Mouse (Mus musculus): ENCODE measurements around the gene Iqsec1. TPM values are rescaled to one million over a fixed set of nuclear protein-coding genes. Genes with fewer than 3 reads are reported as not detected.
A peak's percentile ranks its signal among the peaks of the same experiment; 100 is the strongest.

The Iqsec1 gene
- polyA plus RNA-seq, 1 experiment from 2014 or later: 2.6 TPM

DNA sequence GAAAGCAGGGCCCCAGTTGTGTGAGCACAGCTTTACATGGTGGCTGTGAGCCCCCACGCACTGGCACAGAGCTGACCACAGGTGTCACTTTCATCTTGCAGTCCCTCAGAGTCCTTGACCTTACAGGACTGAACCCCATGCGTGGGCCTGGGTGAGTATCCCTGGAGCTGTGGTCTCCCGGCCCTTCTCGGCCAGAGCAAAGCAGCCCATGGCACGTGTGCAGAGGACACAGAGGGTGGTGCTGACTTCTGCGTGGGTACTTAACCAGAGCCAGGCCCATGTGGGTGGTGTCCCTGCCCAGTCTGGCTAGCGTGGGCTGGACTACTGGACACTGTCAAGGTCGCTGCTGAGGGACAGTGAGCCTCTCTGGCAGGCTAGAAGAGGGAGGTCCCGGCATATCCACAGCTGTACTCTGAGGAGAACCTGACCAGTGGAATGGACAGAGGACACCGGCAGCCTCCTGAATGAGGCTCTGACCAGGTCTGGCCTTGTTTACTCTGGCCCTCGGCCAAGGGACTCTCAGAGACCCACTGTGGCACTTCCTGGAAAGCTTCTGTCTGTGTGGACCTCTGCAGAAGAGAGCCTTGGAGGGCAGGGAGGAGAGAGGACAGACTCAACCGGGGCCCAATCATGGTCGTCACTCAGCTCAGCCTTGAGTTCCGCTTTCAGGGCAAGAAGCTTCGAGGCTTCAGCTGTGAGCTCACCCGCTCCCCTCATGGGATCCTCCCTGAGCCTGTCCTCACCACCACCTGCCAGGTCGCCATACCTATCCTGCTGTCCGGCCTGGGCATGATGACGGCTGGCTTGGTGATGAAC, 369.5 kb downstream of the Iqsec1 start:
- peak overlapping the region; percentile 97 for H3K27ac ChIP-seq (replicated peaks)
- H3K9ac ChIP-seq: peak overlapping the region; percentile 78
- peaks cover 92% of the 10 kb centered on the region for H3K4me1 ChIP-seq (replicated peaks)
- no peaks in the 10 kb centered on the region for H3K9me3 ChIP-seq (replicated peaks)
- no peaks in the 10 kb centered on the region for H3K36me3 ChIP-seq (replicated peaks)
- peak overlapping the region; percentile 73 for H3K4me2 ChIP-seq
- ATAC-seq (ENCODE audit: insufficient read depth): peak; percentile 13
- WGBS (ENCODE audit: insufficient replicate concordance): 17% methylated on average over 19 of the region's 19 CpGs
- H3K4me3 ChIP-seq (replicated peaks): peak overlapping the region; percentile 61
- no peaks in the 10 kb centered on the region for H3K27me3 ChIP-seq

DNA sequence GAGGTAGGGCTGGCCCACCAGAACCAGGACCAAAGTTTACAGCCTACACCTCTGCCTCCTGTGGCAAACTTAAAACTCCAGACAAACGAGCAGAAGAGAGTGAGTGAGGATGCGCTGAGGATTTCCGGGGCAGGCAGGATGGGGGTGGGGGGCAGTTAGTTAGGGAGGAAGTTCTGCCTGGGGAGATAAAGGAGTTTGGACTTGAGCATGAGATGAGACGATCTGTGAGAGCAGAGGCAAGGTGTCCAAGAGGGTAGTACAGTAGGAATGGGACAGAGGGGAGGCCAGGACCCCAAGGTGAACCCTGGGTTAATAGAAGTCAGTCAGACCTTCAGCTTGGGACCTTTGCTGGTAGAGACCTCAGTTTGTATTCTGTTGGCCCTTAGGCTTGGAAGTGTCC, 370.2 kb downstream of the Iqsec1 start:
- peak overlapping the region; percentile 97 for H3K27ac ChIP-seq (replicated peaks)
- H3K4me2 ChIP-seq: peak overlapping the region; percentile 73
- H3K9ac ChIP-seq: peak overlapping the region; percentile 78
- 0 out of 2 replicates have a peak, but pooled peaks have one; percentile 6 for ATAC-seq (ENCODE audit: insufficient read depth)
- H3K27me3 ChIP-seq: no peaks in the 10 kb centered on the region
- no peaks in the 10 kb centered on the region for H3K9me3 ChIP-seq (replicated peaks)
- no peaks in the 10 kb centered on the region; the same call in 1 of the 2 replicates for H3K36me3 ChIP-seq (replicated peaks)
- H3K4me3 ChIP-seq (replicated peaks): peak overlapping the region; percentile 61
- 10% methylated on average over 4 of the region's 4 CpGs for WGBS (ENCODE audit: insufficient replicate concordance)
- peaks cover 88% of the 10 kb centered on the region for H3K4me1 ChIP-seq (replicated peaks)

DNA sequence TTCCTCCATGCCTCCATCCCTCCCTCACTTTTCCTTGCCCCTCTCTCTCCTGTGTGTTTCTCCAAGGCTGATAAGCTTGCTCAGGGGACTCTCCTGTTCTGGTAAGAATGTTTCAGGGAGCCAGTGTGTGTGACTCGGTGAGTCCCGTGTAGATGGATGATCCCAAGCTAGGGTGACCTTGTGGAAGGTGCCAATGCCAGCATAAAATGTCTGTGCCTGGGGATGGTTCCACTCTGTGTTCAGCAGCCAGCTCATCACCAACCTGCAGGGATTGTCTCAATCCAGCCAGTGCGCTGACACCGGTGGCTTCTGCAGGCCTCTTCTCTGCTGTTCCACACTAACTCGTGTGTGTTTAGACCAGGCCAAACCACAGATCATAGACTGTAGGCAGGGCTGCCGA, 372.0 kb downstream of the Iqsec1 start:
- Histone ChIP-seq H3K4me2 (no peak overlapping the region), H3K4me3 (replicated peaks) (no peak overlapping the region), H3K27ac (replicated peaks) (peak overlapping the region; percentile 42; the same call in 1 of the 2 replicates), H3K4me1 (replicated peaks) (peaks cover 79% of the 10 kb centered on the region), H3K9me3 (replicated peaks) (no peaks in the 10 kb centered on the region), H3K9ac (peak overlapping the region; percentile 12; the same call in 1 of the 2 replicates), H3K36me3 (replicated peaks) (peaks cover 8% of the 10 kb centered on the region; the same call in 1 of the 2 replicates), H3K27me3 (no peaks in the 10 kb centered on the region)
- WGBS (ENCODE audit: insufficient replicate concordance): 50% methylated on average over 6 of the region's 6 CpGs
- no peak for ATAC-seq (ENCODE audit: insufficient read depth)

DNA sequence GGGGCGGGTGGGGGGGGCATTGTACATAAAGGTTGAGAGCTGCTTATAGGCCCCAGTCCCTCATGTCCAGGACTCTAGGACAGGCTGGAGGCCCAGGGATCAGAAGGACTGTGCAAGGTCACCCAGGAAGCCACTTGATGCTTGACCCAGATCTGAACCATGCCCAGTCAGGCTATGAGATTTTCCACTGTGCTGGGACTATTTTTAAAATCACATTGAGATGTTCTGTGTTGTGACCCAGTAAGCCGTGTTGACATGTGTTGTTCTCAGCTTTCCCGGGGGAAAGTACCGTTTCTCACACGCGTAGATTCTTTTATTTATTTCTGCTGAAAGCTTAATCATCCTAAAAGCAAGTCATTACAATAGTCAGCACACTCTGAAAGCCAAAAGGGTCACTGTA, 372.5 kb downstream of the Iqsec1 start:
- H3K4me2 ChIP-seq: no peak overlapping the region
- no peak overlapping the region for H3K9ac ChIP-seq
- H3K4me3 ChIP-seq (replicated peaks): no peak overlapping the region
- 85% methylated on average over 6 of the region's 6 CpGs for WGBS (ENCODE audit: insufficient replicate concordance)
- no peak for ATAC-seq (ENCODE audit: insufficient read depth)
- peaks cover 78% of the 10 kb centered on the region for H3K4me1 ChIP-seq (replicated peaks)
- H3K27ac ChIP-seq (replicated peaks): peak overlapping the region; percentile 42; the same call in 1 of the 2 replicates
- peaks cover 8% of the 10 kb centered on the region; the same call in 1 of the 2 replicates for H3K36me3 ChIP-seq (replicated peaks)
- no peaks in the 10 kb centered on the region for H3K27me3 ChIP-seq
- no peaks in the 10 kb centered on the region for H3K9me3 ChIP-seq (replicated peaks)

DNA sequence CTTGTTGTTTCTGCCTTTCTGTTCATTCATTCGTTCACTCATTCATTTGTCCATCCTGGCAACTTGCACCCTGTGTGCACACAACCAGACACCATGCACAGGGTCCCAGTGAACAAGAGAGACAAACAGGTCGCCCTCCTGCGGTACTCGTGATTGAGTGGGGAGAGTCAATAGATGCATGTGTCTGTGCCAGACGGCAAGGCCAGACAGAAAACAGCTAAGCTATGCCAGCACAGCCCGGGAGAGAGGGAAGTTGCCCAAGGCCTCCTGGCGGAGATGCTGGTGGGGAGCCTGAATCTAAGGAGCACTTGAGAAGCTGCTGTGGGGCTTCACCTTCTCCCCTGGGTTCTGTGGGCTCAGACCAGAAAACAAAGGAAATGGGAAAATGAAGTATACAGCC, 373.1 kb downstream of the Iqsec1 start:
- Histone ChIP-seq H3K36me3 (replicated peaks) (peaks cover 8% of the 10 kb centered on the region; the same call in 1 of the 2 replicates), H3K27ac (replicated peaks) (peak overlapping the region; percentile 41), H3K4me2 (no peak overlapping the region), H3K27me3 (no peaks in the 10 kb centered on the region), H3K9ac (no peak overlapping the region), H3K9me3 (replicated peaks) (no peaks in the 10 kb centered on the region), H3K4me1 (replicated peaks) (peaks cover 78% of the 10 kb centered on the region), H3K4me3 (replicated peaks) (no peak overlapping the region)
- 63% methylated on average over 7 of the region's 7 CpGs for WGBS (ENCODE audit: insufficient replicate concordance)
- ATAC-seq (ENCODE audit: insufficient read depth): no peak

DNA sequence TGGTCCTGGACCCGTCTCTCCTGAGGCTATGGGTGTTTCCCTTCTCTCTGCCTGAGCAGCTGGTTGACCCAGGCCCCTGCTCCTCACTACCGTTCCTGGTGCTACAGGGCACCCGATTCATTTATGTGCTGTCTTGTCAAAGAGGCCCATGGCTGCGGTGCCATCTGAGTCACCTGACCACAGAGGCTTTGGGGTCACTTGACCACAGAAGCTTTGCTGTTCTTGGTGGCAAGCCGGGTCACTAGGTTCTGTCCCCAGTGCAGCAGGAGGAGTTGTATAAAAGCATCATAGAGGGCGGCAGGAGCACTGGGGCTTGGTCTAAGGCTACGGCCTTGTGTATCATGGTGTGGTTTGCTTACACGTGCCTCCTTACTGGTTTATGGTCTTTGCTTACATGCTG, 375.2 kb downstream of the Iqsec1 start:
- Histone ChIP-seq H3K27me3 (no peaks in the 10 kb centered on the region), H3K27ac (replicated peaks) (no peak overlapping the region), H3K9ac (no peak overlapping the region), H3K4me1 (replicated peaks) (peaks cover 78% of the 10 kb centered on the region), H3K36me3 (replicated peaks) (peaks cover 8% of the 10 kb centered on the region; the same call in 1 of the 2 replicates), H3K9me3 (replicated peaks) (no peaks in the 10 kb centered on the region), H3K4me2 (no peak overlapping the region), H3K4me3 (replicated peaks) (no peak overlapping the region)
- 68% methylated on average over 8 of the region's 8 CpGs for WGBS (ENCODE audit: insufficient replicate concordance)
- no peak for ATAC-seq (ENCODE audit: insufficient read depth)

DNA sequence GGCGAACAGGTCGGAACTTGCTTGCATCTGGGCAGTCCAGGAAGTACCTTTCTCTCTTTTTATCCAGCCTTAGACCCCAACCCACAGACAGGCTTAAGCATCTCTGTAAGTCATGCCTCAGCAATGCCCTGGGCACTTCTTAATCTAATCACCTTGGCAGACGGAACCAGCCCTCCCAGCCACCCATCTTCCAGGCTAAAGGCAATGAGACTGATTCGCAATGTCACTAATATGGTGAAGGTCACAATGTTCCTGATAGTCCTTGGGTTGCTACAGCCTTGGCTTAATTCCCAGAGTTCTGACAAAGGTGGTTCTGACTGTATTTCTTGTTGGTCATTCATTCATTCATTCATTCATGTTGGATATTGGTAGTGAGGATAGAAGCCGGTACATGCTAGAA, 378.2 kb downstream of the Iqsec1 start:
- Histone ChIP-seq H3K36me3 (replicated peaks) (peaks cover 8% of the 10 kb centered on the region; the same call in 1 of the 2 replicates), H3K4me3 (replicated peaks) (no peak overlapping the region), H3K27ac (replicated peaks) (peak overlapping the region; percentile 70; the same call in 1 of the 2 replicates), H3K4me2 (no peak overlapping the region), H3K4me1 (replicated peaks) (peaks cover 78% of the 10 kb centered on the region), H3K9ac (no peak overlapping the region), H3K9me3 (replicated peaks) (no peaks in the 10 kb centered on the region), H3K27me3 (no peaks in the 10 kb centered on the region)
- 73% methylated on average over 5 of the region's 5 CpGs for WGBS (ENCODE audit: insufficient replicate concordance)
- ATAC-seq (ENCODE audit: insufficient read depth): no peak

DNA sequence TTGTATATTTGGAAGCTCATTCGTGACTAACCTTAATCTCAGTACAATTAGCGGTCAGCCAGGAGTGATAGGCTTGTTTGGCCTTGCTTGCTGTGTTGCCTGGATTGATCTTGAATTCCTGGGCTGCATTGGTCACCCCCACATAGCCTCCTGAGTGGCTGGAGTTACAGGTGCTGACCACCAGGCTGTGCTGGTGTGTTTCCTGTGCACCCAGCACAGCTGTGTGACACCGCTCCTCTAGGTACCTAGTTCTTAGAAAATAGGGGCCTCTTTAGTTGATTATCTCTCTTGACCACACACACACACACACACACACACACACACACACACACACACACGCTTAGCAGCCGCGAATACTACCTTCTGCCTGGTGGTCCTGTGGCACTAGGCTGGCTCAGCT, 380.3 kb downstream of the Iqsec1 start:
- Histone ChIP-seq H3K4me1 (replicated peaks) (peaks cover 85% of the 10 kb centered on the region), H3K9ac (no peak overlapping the region), H3K36me3 (replicated peaks) (peaks cover 8% of the 10 kb centered on the region; the same call in 1 of the 2 replicates), H3K27me3 (no peaks in the 10 kb centered on the region), H3K4me2 (peak overlapping the region; percentile 40), H3K9me3 (replicated peaks) (no peaks in the 10 kb centered on the region), H3K4me3 (replicated peaks) (no peak overlapping the region), H3K27ac (replicated peaks) (peak overlapping the region; percentile 70)
- ATAC-seq (ENCODE audit: insufficient read depth): peak; percentile 56
- 23% methylated on average over 6 of the region's 6 CpGs for WGBS (ENCODE audit: insufficient replicate concordance)

DNA sequence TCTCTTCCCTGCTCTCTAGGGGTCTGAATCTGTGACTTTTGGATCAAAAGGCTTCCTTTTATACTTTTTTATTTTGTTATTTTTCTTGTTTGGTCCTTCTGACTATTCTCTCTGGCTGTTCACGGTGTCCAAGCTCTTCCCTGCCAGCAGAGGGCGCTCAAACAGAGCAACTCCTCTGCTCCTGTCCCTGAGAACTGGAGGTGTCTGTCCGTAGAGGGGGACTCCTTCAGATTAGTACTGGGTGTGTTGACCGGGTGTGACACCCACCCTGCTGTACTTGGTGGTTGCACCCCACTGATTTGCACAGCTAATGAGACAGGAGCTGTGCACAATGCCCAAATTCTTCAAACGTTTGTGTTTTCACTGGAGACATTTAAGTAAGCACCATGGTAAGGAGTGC, 381.3 kb downstream of the Iqsec1 start:
- H3K4me1 ChIP-seq (replicated peaks): peaks cover 92% of the 10 kb centered on the region

DNA sequence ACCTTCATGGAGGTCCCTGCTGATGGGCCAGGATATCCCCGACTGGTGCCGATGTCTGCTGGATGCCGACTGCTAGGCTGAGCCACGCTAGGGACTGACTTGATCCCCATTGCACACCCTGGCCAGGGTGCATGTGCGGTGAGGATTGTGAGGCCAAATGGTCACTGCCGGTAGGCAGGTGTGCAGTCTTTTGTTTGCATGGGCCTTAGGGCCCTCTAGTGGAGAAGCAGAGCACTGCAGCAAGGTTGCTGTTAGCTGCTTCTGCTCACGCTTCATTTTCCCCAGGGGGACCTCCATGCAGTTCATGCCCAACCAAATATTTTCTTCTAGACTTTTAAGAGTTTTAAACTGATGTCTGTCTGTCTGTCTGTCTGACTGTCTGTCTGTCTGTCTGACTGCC, 381.9 kb downstream of the Iqsec1 start:
- H3K9ac ChIP-seq: peak overlapping the region; percentile 22; the same call in 1 of the 2 replicates
- WGBS (ENCODE audit: insufficient replicate concordance): 22% methylated on average over 7 of the region's 7 CpGs
- no peak for ATAC-seq (ENCODE audit: insufficient read depth)
- H3K27me3 ChIP-seq: no peaks in the 10 kb centered on the region
- no peaks in the 10 kb centered on the region for H3K36me3 ChIP-seq (replicated peaks)
- peak overlapping the region; percentile 9; the same call in 1 of the 2 replicates for H3K4me3 ChIP-seq (replicated peaks)
- peak overlapping the region; percentile 95 for H3K4me2 ChIP-seq
- H3K4me1 ChIP-seq (replicated peaks): peaks cover 90% of the 10 kb centered on the region
- no peaks in the 10 kb centered on the region for H3K9me3 ChIP-seq (replicated peaks)
- H3K27ac ChIP-seq (replicated peaks): peak overlapping the region; percentile 66

More for the DNA sequence above, 381.3 kb downstream of the Iqsec1 start:
- Histone ChIP-seq H3K9ac (peak overlapping the region; percentile 22; the same call in 1 of the 2 replicates), H3K36me3 (replicated peaks) (0 out of 2 replicates have a peak, but pooled peaks cover under 1% of the 10 kb centered on the region), H3K4me3 (replicated peaks) (no peak overlapping the region), H3K27ac (replicated peaks) (peak overlapping the region; percentile 70), H3K4me2 (peak overlapping the region; percentile 95), H3K9me3 (replicated peaks) (no peaks in the 10 kb centered on the region), H3K27me3 (no peaks in the 10 kb centered on the region)
- ATAC-seq (ENCODE audit: insufficient read depth): no peak
- 9% methylated on average over 5 of the region's 5 CpGs for WGBS (ENCODE audit: insufficient replicate concordance)

All from liver, embryonic 15.5 days (tissue).